Mouse (Mus musculus) small intestine, adult 2 months (tissue): Measurements from ENCODE around the gene Hoxa9.

Experiments
- CTCF ChIP-seq: fragments of 200-500 bp; IDR thresholded peaks from 2 replicates; pipeline ENCODE4 v1.5.1; 2012; ENCODE audit warnings: low read depth, mild to moderate bottlenecking, control low read depth, inconsistent platforms, low read length, moderate library complexity, mixed read lengths; ENCODE audit not compliant: insufficient replicate concordance, insufficient read length; ENCODE audit errors: extremely low read depth
- POLR2A ChIP-seq: fragments of 200-500 bp; IDR thresholded peaks from 2 replicates; pipeline ENCODE4 v1.6.1; 2012; ENCODE audit warnings: low read depth, mild to moderate bottlenecking, control low read depth, inconsistent platforms, low read length, moderate library complexity

DNA sequence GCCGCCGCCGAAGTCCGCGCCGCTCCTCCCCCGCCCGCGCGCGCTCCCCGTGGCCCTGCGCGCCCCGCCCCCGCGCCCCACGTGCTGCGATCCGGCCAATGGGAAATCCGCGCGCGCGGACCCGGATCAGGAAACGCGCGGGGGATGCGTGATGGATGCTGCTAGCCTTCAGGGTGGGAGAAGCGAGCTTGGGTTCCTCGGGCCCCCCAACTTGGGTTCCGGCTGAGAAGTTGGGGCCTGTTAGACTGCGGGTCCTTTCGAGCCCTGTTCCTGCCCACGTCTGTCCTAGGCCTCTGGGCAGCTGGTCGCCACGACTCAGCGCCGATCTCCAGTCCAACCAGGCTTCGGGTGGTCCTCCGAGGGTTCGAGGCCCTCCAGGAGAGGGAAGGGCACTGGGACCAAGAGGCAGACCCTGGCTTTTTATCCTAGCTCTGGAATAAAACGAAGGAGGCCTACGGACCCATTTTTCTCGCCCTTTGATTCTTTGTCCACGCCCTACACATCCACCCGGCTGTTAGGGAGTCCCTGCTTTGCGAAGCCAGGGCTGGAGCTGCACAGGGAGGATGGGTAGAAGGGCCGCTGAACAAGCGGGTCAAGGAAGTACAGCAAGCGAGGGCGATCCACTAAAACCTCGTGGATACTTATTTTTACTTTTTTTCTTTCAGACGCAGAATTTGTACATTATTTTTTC lies 38.9 kb downstream of the Hoxa9 start:
- TF ChIP-seq POLR2A, result peak; percentile 55; the same call in 1 of the 2 replicates
- TF ChIP-seq CTCF, result no peak
